Mouse (Mus musculus) myocyte (in vitro differentiated cells): ENCODE measurements at regions not wholly inside any gene's neighbourhood (a gene's known extent, or its start where the extent isn't known, plus 50 kb on each side); places are given as distances from the start of the nearest gene placed in this dataset.

Source experiments
- MAX ChIP-seq: IDR thresholded peaks from one replicate; pipeline ENCODE4 v1.6.1; 2011; ENCODE audit warnings: low read depth, mild to moderate bottlenecking, control low read depth
- POLR2A ChIP-seq: IDR thresholded peaks from one replicate; pipeline ENCODE4 v1.6.1; 2011; ENCODE audit warnings: low read depth, mild to moderate bottlenecking, control low read depth, moderate library complexity; ENCODE audit not compliant: insufficient read length

- TF ChIP-seq POLR2A (no peak), MAX (no peak)
Measured at GRCm38 (mm10) chrX:12466897-12467296, 120.7 kb upstream of the Atp6ap2 start.
